Mouse (Mus musculus) urinary bladder, adult 18-20 months (tissue): ENCODE results near the gene Skap1.
A peak's percentile ranks its signal among the peaks of the same experiment; 100 is the strongest.

Source experiments
- DNase-seq, 2 experiments: peaks; one replicate each; pipeline ENCODE4 v3.0.0; 2022; ENCODE audit warnings: low spot score in 2 of 2, mixed read lengths in 2 of 2

The Skap1 gene

DNA sequence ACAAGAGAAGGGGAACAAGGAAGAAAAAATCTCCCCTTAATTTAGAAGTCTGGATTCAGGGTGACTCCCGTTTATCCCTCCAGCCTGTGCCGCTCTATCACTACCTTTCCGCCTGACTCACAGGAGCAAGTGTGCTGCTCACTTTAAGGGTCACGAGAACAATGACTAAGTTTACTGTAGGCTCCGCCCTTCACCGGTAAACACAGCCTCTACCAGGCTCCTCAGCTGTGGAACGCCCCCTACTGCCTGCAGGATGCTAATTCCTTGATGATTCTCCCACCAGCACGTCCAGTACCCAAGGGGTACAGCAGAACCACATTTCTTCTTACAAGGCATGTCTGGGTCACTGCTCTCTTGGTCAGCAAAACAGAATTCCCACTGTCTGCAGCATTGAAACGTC is 158.4 kb downstream of the Skap1 start:
- DNase-seq, result peak; percentile 26 to 52

DNA sequence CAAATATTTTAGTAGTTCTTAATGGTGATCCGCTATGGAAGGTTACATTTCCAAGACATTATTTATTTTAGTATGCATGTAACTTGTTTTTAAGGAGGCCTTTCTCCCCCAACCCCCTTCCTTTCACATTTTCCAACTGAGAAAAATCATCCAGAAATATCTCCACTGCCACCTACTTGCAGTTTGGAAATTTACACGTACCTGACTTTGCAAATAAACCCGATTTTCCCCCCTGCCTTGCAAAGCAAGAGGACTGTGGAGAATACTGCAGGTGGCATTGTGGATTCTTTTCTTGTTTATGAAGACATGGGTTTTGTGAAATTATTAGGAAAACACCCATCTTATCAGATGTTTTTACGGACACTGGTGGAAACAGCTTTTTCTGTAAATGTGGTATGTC is 160.0 kb downstream of the Skap1 start:
- DNase-seq, result no peak

GRCm38 (mm10) chr11:96629775-96630174 is 165.4 kb downstream of the Skap1 start:
- DNase-seq, result no peak

DNA sequence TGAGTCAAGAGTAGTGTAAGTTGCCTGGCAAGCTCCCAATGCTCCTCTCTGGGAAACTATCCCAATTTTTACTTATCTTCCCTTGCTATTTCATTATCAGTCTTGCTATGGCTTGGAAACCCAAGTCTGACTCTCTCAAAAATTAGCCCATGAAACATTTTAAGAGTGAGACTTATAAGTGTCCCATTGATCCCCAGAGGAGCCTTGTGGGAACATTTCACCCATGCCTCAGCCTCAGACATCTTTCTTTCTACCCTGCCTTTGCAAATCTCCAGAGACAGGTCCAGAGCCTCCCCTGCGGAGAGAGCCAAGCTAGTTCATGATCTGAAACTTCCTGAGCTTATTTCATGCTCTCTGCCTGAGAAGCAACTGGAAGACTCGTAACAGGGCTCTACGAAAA is 167.1 kb downstream of the Skap1 start:
- DNase-seq, result no peak

DNA sequence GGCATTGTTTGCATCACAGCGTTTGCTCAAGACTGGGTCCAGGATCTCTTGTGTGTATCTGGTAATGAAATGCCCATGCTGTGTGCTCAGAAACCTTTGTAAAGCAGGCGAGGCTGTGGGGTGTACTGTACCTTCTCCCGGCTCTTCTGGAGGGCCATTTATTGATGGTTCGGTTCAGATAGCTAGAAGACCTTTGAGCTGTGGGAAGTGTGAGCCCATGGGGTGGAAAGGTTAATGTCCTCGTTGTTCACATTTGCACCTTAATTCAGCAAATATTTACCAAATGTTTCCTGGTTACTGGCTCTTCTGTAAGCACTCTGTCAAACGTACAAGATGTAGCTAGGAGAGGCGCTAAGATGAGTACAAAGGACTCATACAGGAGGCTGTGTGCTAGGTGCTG is 173.5 kb downstream of the Skap1 start:
- no peak for DNase-seq

- no peak for DNase-seq
Measured at GRCm38 (mm10) chr11:96639805-96640204, 175.4 kb downstream of the Skap1 start.

- no peak for DNase-seq
Measured at GRCm38 (mm10) chr11:96642173-96643140, 178.1 kb downstream of the Skap1 start.

GRCm38 (mm10) chr11:96644969-96645368 is 180.6 kb downstream of the Skap1 start:
- DNase-seq, result no peak

GRCm38 (mm10) chr11:96645538-96646037 is 181.2 kb downstream of the Skap1 start:
- no peak for DNase-seq

- DNase-seq, result no peak
Measured at GRCm38 (mm10) chr11:96651848-96652247, 187.5 kb downstream of the Skap1 start.

- DNase-seq, result no peak
Measured at GRCm38 (mm10) chr11:96653867-96654266, 189.5 kb downstream of the Skap1 start.

DNA sequence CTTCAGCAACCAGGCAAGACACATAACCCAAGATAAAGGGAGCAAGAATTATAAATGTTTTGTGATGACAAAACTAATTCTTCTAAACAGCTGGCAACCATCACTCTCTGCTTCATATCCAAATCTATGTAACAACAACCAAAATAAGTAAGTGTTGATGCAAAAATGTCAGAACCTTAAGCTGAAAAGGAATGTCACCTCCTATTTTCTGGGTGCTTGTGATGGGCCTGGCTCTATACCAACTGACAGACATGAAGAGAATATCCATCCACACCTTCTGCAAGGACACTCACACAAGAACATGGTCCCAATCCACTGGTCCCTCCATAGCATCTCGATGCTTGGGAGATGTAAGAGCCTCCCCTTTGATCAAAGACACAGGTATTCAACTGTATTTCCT is 194.0 kb downstream of the Skap1 start:
- DNase-seq, result no peak

- no peak for DNase-seq
Measured at GRCm38 (mm10) chr11:96666924-96667323, 202.5 kb downstream of the Skap1 start.

DNA sequence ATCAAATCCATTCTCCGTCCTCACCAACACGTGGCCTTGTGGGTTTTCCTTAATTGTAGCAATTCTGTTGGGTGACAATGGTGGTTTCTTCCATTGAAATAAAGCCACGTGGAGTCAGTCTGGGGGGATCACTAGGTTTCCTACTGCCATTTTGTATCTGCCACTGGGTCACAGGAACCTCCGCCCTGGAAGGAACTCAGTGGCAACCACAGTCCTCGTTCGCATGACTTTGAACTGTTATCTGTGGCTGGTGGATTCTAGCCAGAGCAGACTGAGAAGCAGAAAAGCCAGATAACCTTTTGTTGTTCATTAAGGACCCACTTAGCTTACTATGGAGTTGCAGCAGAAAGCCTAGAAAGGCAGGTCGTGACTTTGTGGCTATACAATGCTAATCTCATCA is 204.0 kb downstream of the Skap1 start:
- DNase-seq, result no peak

DNA sequence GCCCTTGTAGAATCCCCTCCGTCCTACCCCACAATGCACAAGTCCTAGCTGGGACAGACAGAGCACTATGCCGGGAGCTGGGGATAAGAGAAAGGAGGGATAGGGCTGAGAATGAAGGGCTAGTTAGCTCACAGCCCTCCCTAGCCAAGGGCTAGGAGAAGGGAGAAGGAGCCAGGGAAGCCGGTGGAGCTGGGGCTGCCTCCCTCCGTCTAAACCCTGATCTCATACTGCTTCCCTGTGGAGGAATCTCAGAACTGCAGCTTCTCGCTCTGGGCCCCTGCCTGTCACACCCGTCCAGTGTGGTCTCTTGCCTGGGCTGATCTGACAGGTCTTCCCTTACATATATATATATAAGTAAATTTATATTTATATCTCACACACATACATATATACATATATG is 209.4 kb downstream of the Skap1 start:
- DNase-seq, result peak in 1 of 2 experiments; percentile 34

DNA sequence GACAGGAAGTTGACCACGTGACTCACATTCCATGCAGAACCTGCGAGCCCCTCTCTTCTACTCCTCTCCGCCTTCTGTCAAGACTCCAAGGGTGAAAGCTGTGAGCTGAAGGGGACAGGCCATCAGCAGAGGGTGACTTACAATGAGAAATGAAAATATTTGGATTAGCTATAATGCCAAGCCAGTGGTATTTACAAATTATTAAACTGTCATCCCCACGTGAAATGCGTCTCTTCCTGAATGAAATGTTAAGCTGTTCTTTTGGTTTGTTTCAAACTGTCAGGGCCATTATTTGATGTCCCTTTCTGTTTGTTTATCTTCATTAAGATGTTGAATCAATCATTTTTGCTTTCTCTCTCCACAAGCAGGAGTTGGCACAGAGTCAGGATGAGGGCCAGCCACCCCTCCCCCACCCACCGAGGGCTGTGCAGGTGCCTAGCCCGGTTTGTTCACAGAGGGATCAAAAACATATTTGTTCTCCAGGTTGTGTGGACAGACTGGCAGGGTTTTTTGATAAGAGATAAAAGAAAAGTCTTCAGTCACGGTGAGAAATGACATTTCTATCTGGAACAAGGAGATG is 210.5 kb downstream of the Skap1 start:
- DNase-seq, result peak in 1 of 2 experiments; percentile 37

- DNase-seq, result no peak
Measured at GRCm38 (mm10) chr11:96678026-96678425, 213.6 kb downstream of the Skap1 start.

GRCm38 (mm10) chr11:96679026-96679425 is 214.6 kb downstream of the Skap1 start:
- DNase-seq, result no peak

GRCm38 (mm10) chr11:96685381-96685780 is 221.0 kb downstream of the Skap1 start:
- no peak for DNase-seq

- DNase-seq, result no peak
Measured at GRCm38 (mm10) chr11:96686713-96687280, 222.4 kb downstream of the Skap1 start.

- DNase-seq, result no peak
Measured at GRCm38 (mm10) chr11:96692250-96692649, 227.9 kb downstream of the Skap1 start.

DNA sequence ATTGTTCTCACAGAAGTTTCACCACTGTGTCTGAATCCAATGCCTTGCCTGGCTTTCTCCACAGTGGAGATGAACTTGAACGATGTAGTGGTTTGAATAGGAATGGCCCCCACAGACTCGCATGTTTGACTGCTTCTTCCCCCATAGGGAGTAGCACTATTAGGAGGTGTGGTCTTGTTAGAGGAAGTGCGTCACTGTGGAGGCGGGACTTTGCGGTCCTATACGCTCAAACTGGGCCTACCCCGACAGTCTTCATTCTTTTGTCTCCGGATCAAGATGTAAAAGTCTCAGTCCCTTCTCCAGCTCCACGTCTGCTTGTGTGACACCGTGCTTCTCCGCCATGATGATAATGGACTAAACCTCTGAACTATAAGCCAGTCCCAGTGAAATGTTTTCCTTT is 229.0 kb downstream of the Skap1 start:
- DNase-seq, result no peak

DNA sequence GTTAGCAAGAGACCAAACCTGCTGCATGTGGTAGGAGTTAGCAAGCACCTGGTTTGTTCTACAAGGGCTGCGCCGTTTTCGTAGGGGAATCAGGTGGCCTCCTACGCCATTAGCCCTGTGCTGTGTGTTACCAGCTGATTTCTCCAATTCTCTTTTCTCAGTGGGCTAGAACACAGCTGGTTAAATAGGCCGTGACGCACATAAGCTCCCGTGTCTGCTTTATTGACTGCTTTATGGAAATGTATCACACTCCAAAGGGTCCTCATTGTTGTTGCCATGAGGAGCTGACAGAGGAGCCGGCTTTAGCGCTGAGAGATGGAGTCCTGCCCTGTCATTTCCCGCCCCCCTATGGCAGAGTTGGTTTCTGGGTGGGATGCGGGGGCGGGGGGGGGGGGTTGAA is 230.4 kb downstream of the Skap1 start:
- no peak for DNase-seq
